Mouse (Mus musculus) erythroblast, embryonic 14.5 days (primary cell): Measurements from ENCODE around the gene Baz2b.

ENCODE experiments used
- GATA1 ChIP-seq: IDR thresholded peaks from 2 replicates; pipeline ENCODE4 v1.6.1; 2012; ENCODE audit warnings: low read length, inconsistent platforms, mixed read lengths
- TAL1 ChIP-seq: IDR thresholded peaks from 3 replicates; pipeline ENCODE4 v1.6.1; 2012; ENCODE audit warnings: low read length, inconsistent platforms, mixed read lengths

DNA sequence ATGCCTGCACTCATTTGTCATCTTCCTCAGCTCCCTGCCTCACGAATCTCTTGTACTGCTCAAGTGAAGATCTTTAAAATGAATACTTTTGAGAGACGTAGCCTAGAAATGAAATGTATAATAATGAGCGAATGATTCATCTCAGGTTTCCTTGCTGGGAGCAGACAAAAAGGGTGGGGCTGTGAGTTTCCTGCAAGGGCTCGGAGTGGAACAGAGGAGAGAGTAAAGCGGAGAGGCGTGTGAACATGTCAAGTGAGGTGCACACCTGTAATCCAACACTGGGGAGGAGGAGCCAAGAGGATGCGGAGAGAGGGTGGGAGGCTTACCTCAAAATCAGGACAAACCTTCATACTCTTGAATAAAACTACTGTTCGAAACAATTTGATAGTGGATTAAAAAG is 312.8 kb downstream of the Baz2b start:
- no peak for TF ChIP-seq TAL1
- TF ChIP-seq GATA1 = no peak
